Mouse (Mus musculus) neural tube, embryonic 11.5 days (tissue): ENCODE results near the gene Glt28d2. TPM values are rescaled to one million over a fixed set of nuclear protein-coding genes. Genes with fewer than 3 reads are reported as not detected.

Experiments used
- ATAC-seq: fragments of 200-750 bp; cut with Nextera tagmentation; 2 replicates; pipeline ENCODE4 v1.8.0; 2017; ENCODE audit warnings: moderate number of reproducible peaks, mild to moderate bottlenecking, moderate TSS enrichment, moderate library complexity; ENCODE audit not compliant: insufficient read depth, low FRiP score, low TSS enrichment
- DNase-seq: peaks from one replicate; pipeline ENCODE4 v3.0.0-alpha.2; 2015; ENCODE audit warnings: low spot score
- H3K27ac ChIP-seq: fragments of 300-500 bp; sonication (generic); 2 replicates; pipeline ENCODE4 v1.5.1; 2014; ENCODE audit warnings: low read depth, mild to moderate bottlenecking, low read length
- H3K27me3 ChIP-seq: fragments of 300-500 bp; sonication (generic); 2 replicates; pipeline ENCODE4 v1.6.1; 2014; ENCODE audit warnings: mild to moderate bottlenecking, low read length, mixed read lengths; ENCODE audit not compliant: control insufficient read depth, insufficient read depth
- H3K36me3 ChIP-seq: fragments of 300-500 bp; sonication (generic); 2 replicates; pipeline ENCODE4 v1.6.1; 2014; ENCODE audit warnings: mild to moderate bottlenecking, low read length, moderate library complexity, mixed read lengths; ENCODE audit not compliant: control insufficient read depth, insufficient read depth
- H3K4me1 ChIP-seq: fragments of 300-500 bp; sonication (generic); 2 replicates; pipeline ENCODE4 v1.6.1; 2014; ENCODE audit warnings: low read length, mixed read lengths; ENCODE audit not compliant: control insufficient read depth, insufficient read depth
- H3K4me2 ChIP-seq: fragments of 300-500 bp; sonication (generic); 2 replicates; pipeline ENCODE4 v1.6.1; 2014; ENCODE audit warnings: low read depth, mild to moderate bottlenecking, moderate library complexity
- H3K4me3 ChIP-seq: fragments of 300-500 bp; sonication (generic); 2 replicates; pipeline ENCODE4 v1.5.1; 2014; ENCODE audit warnings: low read depth, low read length
- H3K9ac ChIP-seq: fragments of 300-500 bp; sonication (generic); 2 replicates; pipeline ENCODE4 v1.6.1; 2014; ENCODE audit warnings: mild to moderate bottlenecking, low read length
- H3K9me3 ChIP-seq: fragments of 300-500 bp; sonication (generic); 2 replicates; pipeline ENCODE4 v1.6.1; 2016; ENCODE audit warnings: low read length; ENCODE audit not compliant: control insufficient read depth
- WGBS: fragments of 180-500 bp; shearing (Covaris S2); extraction: QIAGEN DNeasy Blood & Tissue Kit; methylation state at CpG from one replicate; pipeline ENCODE4 v1.1.7; 2014; 5-methylcytosine and 5-hydroxymethylcytosine counted together
- polyA plus RNA-seq: library from polyadenylated mRNA; unstranded; fragments of >200 nt; fragmentation: Nextera tagmentation; extraction: Ambion mirVana; gene quantifications from 2 replicates; pipeline ENCODE4 v1.2.1, GENCODE M21; 2014

Glt28d2 gene
- polyA plus RNA-seq, 1 experiment from 2014 or later = 0.24 TPM

DNA sequence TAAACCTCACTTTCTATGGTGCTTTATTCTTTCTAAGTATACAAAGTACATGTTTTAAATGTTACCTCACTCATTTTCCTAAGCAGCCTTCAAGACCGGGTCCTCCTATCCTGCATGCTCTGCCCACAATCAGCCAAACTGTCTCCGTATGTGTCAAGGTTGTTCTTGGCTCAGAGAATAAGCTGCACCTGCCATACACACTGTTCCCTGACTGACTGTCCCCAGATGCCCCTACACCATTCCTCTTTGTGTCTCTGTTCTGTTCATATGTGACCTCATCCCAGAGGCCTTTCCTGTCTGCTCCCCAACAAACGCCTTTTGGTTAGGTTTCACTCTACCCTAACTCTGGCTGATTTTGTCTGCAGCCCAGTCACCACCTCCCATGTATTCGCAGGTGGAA lies 60.0 kb downstream of the Glt28d2 start:
- Histone ChIP-seq H3K9me3 (no peaks in the 10 kb centered on the region), H3K27me3 (no peaks in the 10 kb centered on the region), H3K9ac (no peak overlapping the region), H3K4me1 (0 out of 2 replicates have a peak, but pooled peaks cover 3% of the 10 kb centered on the region), H3K4me2 (no peak overlapping the region), H3K36me3 (no peaks in the 10 kb centered on the region), H3K27ac (no peak overlapping the region), H3K4me3 (no peak overlapping the region)
- WGBS = 76% methylated on average over 4 of the region's 4 CpGs
- DNase-seq = no peak
- no peak for ATAC-seq

DNA sequence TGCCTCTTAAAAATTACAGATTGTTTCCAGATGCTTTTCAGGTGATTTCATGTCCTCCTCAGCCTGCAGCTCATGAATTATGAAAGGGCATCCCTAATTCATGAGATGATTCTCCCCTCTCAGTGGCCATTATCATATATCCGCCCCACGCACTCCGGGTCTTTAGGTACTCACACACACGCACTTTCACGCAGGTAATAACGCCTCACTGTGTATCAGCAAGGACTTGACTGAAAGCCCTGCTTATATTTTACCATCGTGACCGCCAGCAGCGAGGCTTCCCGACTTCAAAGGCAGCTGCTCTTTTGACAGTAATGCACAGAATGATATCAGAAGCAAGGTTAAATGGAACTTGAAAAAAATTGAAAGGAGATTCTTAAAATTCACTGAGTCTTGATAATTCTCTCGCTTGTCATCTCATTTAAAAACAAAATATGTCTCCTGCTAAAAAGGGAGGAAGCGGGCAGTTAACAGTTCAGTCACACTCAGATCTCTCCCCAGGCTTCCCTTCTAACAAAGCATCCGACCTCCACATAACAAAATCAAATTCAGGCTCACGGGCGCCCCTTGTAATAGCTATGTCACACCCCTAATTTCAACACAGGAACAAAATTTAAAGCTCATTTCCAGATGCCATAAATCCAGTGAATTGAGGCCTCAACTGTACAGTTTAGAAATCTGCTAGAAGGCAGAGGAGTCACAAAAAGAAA lies 66.3 kb downstream of the Glt28d2 start:
- WGBS = 82% methylated on average over 15 of the region's 15 CpGs
- H3K4me3 ChIP-seq = no peak overlapping the region
- DNase-seq = no peak
- H3K27me3 ChIP-seq = no peaks in the 10 kb centered on the region
- no peak overlapping the region for H3K4me2 ChIP-seq
- H3K4me1 ChIP-seq = no peaks in the 10 kb centered on the region
- no peak overlapping the region for H3K27ac ChIP-seq
- ATAC-seq = no peak
- H3K36me3 ChIP-seq = no peaks in the 10 kb centered on the region
- H3K9me3 ChIP-seq = no peaks in the 10 kb centered on the region
- no peak overlapping the region for H3K9ac ChIP-seq

Other genes with a start within 250 kb of the Glt28d2 start
- 0.84 and 0.88 TPM in 2 replicates for gene Fam160a1, start 70.2 kb downstream of the Glt28d2 start, polyA plus RNA-seq
- 0.82 and 2.0 TPM in 2 replicates for gene Gm37240, start within 50 bp of the Glt28d2 start, polyA plus RNA-seq
- 11.1 and 11.8 TPM in 2 replicates for gene Sh3d19, start 83.6 kb upstream of the Glt28d2 start, polyA plus RNA-seq
- not detected in 2 replicates for gene Prss48, start 115.0 kb upstream of the Glt28d2 start, polyA plus RNA-seq